Mouse (Mus musculus) ES-Bruce4 (cell line): ENCODE measurements around the gene Noxo1.

Source experiments
- CTCF ChIP-seq: IDR thresholded peaks from one replicate; pipeline ENCODE4 v1.8.1; 2011; ENCODE audit warnings: low read depth, low read length
- EP300 ChIP-seq: IDR thresholded peaks from 2 replicates; pipeline ENCODE4 v1.6.1; 2011; ENCODE audit warnings: low read depth, low read length; ENCODE audit not compliant: insufficient read depth
- POLR2A ChIP-seq: IDR thresholded peaks from one replicate; pipeline ENCODE4 v1.8.1; 2011; ENCODE audit warnings: low read length; ENCODE audit not compliant: insufficient read depth

DNA sequence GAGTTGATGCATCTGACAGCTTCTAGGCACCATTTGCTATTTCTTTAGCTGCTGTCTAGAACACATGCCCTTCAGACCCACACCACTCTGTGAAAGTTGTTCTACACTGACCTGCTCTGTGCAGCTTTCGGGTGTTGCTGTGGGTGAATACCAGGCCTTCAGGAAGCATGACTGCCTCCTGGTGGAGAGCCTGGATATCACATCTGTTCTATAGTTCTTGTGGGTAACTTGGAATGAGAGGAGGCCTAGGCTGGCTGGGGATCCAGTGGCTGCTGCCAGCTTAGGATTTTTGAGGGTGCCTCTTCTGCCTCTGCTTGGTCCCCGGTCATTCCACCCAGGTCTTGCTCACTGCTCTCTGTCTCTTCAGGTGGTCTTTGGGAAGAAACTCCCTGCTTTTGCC lies 19.8 kb upstream of the Noxo1 start:
- TF ChIP-seq CTCF (peak; percentile 64), POLR2A (no peak), EP300 (no peak)
